Mouse (Mus musculus) bone marrow macrophage, adult 2 months (primary cell): ENCODE data around the gene Immp1l. TPM values are rescaled to one million over a fixed set of nuclear protein-coding genes. Genes with fewer than 3 reads are reported as not detected.

ENCODE experiments used
- H3K27ac ChIP-seq: 2 replicates; pipeline ENCODE4 v1.5.1; 2012; ENCODE audit warnings: low read depth, low read length; ENCODE audit not compliant: insufficient read depth
- H3K4me1 ChIP-seq: 2 replicates; pipeline ENCODE4 v1.6.1; 2012; ENCODE audit warnings: low read length; ENCODE audit not compliant: control insufficient read depth, insufficient read depth
- H3K4me3 ChIP-seq: 2 replicates; pipeline ENCODE4 v1.5.1; 2012; ENCODE audit warnings: mild to moderate bottlenecking, low read length, moderate library complexity; ENCODE audit not compliant: insufficient read depth
- CTCF ChIP-seq: IDR thresholded peaks from 2 replicates; pipeline ENCODE4 v1.5.1; 2012; ENCODE audit warnings: low read depth, mild to moderate bottlenecking, low read length, moderate library complexity
- POLR2A ChIP-seq: IDR thresholded peaks from 2 replicates; pipeline ENCODE4 v1.6.1; 2012; ENCODE audit warnings: mild to moderate bottlenecking, low read depth, low read length, borderline replicate concordance
- polyA plus RNA-seq: library from polyadenylated mRNA; stranded (reverse); fragments of >200 nt; gene quantifications from 2 replicates; pipeline ENCODE4 v1.2.4, GENCODE M21; 2012; ENCODE audit not compliant: missing spikeins, insufficient read depth, insufficient read length

Immp1l gene
- polyA plus RNA-seq, 1 experiment = 22.0 TPM

GRCm38 (mm10) chr2:105917623-105918346, 13.3 kb downstream of the Immp1l start:
- TF ChIP-seq CTCF = no peak
- TF ChIP-seq POLR2A = no peak
- no peak overlapping the region for H3K4me3 ChIP-seq
- peaks cover 4% of the 10 kb centered on the region for H3K4me1 ChIP-seq
- no peak overlapping the region for H3K27ac ChIP-seq

GRCm38 (mm10) chr2:105950131-105950530, 45.7 kb downstream of the Immp1l start:
- Histone ChIP-seq H3K4me3 (no peak overlapping the region), H3K4me1 (no peaks in the 10 kb centered on the region; the same call in 1 of the 2 replicates), H3K27ac (no peak overlapping the region)
- TF ChIP-seq POLR2A = no peak
- TF ChIP-seq CTCF = no peak

- H3K4me3 ChIP-seq = no peak overlapping the region
- H3K27ac ChIP-seq = no peak overlapping the region
- no peaks in the 10 kb centered on the region; the same call in 1 of the 2 replicates for H3K4me1 ChIP-seq
- TF ChIP-seq CTCF = no peak
- TF ChIP-seq POLR2A = no peak
Measured at GRCm38 (mm10) chr2:105951350-105951940, 47.0 kb downstream of the Immp1l start.

GRCm38 (mm10) chr2:105953862-105954261, 49.4 kb downstream of the Immp1l start:
- H3K27ac ChIP-seq = no peak overlapping the region
- H3K4me3 ChIP-seq = no peak overlapping the region
- H3K4me1 ChIP-seq = no peaks in the 10 kb centered on the region; the same call in 1 of the 2 replicates
- no peak for TF ChIP-seq POLR2A
- TF ChIP-seq CTCF = no peak

- H3K4me1 ChIP-seq = no peaks in the 10 kb centered on the region
- TF ChIP-seq POLR2A = no peak
- TF ChIP-seq CTCF = no peak
- H3K4me3 ChIP-seq = no peak overlapping the region
- no peak overlapping the region for H3K27ac ChIP-seq
Measured at GRCm38 (mm10) chr2:105963447-105963846, 59.0 kb downstream of the Immp1l start.

- TF ChIP-seq POLR2A (no peak), CTCF (no peak)
- Histone ChIP-seq H3K27ac (no peak overlapping the region), H3K4me3 (no peak overlapping the region), H3K4me1 (no peaks in the 10 kb centered on the region)
Measured at GRCm38 (mm10) chr2:105973941-105974340, 69.5 kb downstream of the Immp1l start.

GRCm38 (mm10) chr2:105978065-105978464, 73.6 kb downstream of the Immp1l start:
- no peak for TF ChIP-seq POLR2A
- Histone ChIP-seq H3K27ac (no peak overlapping the region), H3K4me3 (no peak overlapping the region), H3K4me1 (no peaks in the 10 kb centered on the region)

GRCm38 (mm10) chr2:105985206-105985605, 80.8 kb downstream of the Immp1l start:
- TF ChIP-seq POLR2A = no peak
- Histone ChIP-seq H3K4me3 (no peak overlapping the region), H3K4me1 (peaks cover 26% of the 10 kb centered on the region), H3K27ac (no peak overlapping the region)

DNA sequence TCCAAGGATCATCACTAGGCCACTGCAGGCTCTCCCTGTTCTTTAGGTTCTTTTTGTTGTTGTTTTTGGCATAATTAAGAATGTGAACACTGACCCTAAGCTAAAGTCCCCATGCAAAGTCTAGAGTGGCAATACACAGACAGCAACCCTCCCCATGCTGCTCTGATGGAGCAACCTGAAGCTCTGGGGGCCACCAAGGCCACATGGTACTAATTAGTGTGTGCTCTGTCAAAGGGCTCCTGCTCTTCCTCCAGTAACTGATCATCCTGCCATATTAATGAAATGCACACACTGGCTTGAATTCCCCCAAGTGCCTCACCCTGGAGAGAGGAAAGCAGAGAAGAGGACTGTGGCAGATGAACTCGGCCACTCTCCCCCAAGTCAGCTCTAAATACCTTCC, 82.7 kb downstream of the Immp1l start:
- H3K4me3 ChIP-seq = no peak overlapping the region
- peak overlapping the region; percentile 66 for H3K27ac ChIP-seq
- peaks cover 26% of the 10 kb centered on the region for H3K4me1 ChIP-seq
- TF ChIP-seq CTCF (no peak), POLR2A (no peak)

- H3K4me3 ChIP-seq = no peak overlapping the region
- peaks cover 26% of the 10 kb centered on the region for H3K4me1 ChIP-seq
- no peak for TF ChIP-seq CTCF
- no peak for TF ChIP-seq POLR2A
- no peak overlapping the region for H3K27ac ChIP-seq
Measured at GRCm38 (mm10) chr2:105987999-105988398, 83.6 kb downstream of the Immp1l start.
